Comparison of ENCODE assay signal across 8 mouse cellular contexts in the genomic region with DNA sequence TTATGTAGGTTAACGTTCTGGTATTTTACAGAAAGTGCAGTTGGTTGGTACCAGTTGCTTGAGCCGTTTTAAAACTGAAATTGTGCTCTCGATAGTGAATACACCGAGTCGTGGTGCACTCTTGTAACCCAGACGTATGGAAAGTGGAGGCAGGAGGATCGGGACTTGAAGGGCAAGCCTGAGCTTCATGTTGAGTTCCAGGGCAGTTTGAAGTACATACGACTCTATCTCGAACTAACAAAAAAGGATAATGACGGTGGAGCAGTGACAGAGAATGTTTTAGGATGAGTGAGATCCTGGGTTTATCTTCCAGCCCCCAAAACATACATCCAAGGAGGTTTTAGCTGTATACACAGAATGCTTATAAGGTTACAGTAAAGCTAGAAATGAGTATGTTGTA. TPM values are rescaled to one million over a fixed set of nuclear protein-coding genes. Genes with fewer than 3 reads are reported as not detected.
A peak's percentile ranks its signal among the peaks of the same experiment; 100 is the strongest.
DNase-seq lines count a peak whose midpoint lies in the region; ATAC-seq lines count a peak whose summit lies in the region.

No protein-coding gene starts in this region.

- H3K4me3 ChIP-seq in kidney, embryonic 14.5 days (ENCODE audit: low read length): peak overlapping the region; percentile 84
- peak overlapping the region; percentile 100 for H3K4me3 ChIP-seq in brown adipose tissue, adult 24 weeks (ENCODE audit: insufficient read depth, low read depth, low read length)
- peak overlapping the region; percentile 88 for H3K4me3 ChIP-seq in hindbrain, embryonic 12.5 days
- peak overlapping the region; percentile 86 for H3K4me3 ChIP-seq in midbrain, embryonic 13.5 days (replicated peaks)

- no peaks in the 10 kb centered on the region for H3K9me3 ChIP-seq in kidney, embryonic 14.5 days (ENCODE audit: control insufficient read depth, low read length)
- H3K9me3 ChIP-seq in hindbrain, embryonic 12.5 days (replicated peaks): no peaks in the 10 kb centered on the region
- H3K9me3 ChIP-seq in midbrain, embryonic 13.5 days: no peaks in the 10 kb centered on the region

- ATAC-seq in kidney, embryonic 14.5 days (ENCODE audit: low FRiP score, low TSS enrichment): no peak
- no peak for ATAC-seq in hindbrain, embryonic 12.5 days (ENCODE audit: low FRiP score)
- no peak for ATAC-seq in midbrain, embryonic 13.5 days
- ATAC-seq in activated CD4-positive, CD25-positive, alpha-beta regulatory T cell, adult 4 months: no peak

- H3K36me3 ChIP-seq in kidney, embryonic 14.5 days (ENCODE audit: control insufficient read depth, insufficient read depth, low read length): no peaks in the 10 kb centered on the region
- no peaks in the 10 kb centered on the region for H3K36me3 ChIP-seq in hindbrain, embryonic 12.5 days
- no peaks in the 10 kb centered on the region for H3K36me3 ChIP-seq in midbrain, embryonic 13.5 days

- H3K27ac ChIP-seq in kidney, embryonic 14.5 days (ENCODE audit: low read depth, low read length): no peak overlapping the region
- peak overlapping the region; percentile 66; the same call in 1 of the 2 replicates for H3K27ac ChIP-seq in brown adipose tissue, adult 24 weeks (replicated peaks; ENCODE audit: low read depth, low read length)
- H3K27ac ChIP-seq in hindbrain, embryonic 12.5 days: no peak overlapping the region
- H3K27ac ChIP-seq in midbrain, embryonic 13.5 days: no peak overlapping the region

- peak overlapping the region; percentile 45 for H3K4me2 ChIP-seq in kidney, embryonic 14.5 days (replicated peaks; ENCODE audit: low read depth, low read length)
- peak overlapping the region; percentile 71 for H3K4me2 ChIP-seq in hindbrain, embryonic 12.5 days (replicated peaks)
- peak overlapping the region; percentile 70 for H3K4me2 ChIP-seq in midbrain, embryonic 13.5 days (replicated peaks)

- H3K4me1 ChIP-seq in kidney, embryonic 14.5 days (ENCODE audit: control insufficient read depth, insufficient read depth, low read length): peaks cover 9% of the 10 kb centered on the region; the same call in 1 of the 2 replicates
- peaks cover 6% of the 10 kb centered on the region for H3K4me1 ChIP-seq in brown adipose tissue, adult 24 weeks (ENCODE audit: control insufficient read depth, insufficient read depth, insufficient read length, low read length)
- peaks cover 11% of the 10 kb centered on the region for H3K4me1 ChIP-seq in hindbrain, embryonic 12.5 days
- H3K4me1 ChIP-seq in midbrain, embryonic 13.5 days (replicated peaks): peaks cover 18% of the 10 kb centered on the region

- DNase-seq in kidney, postnatal 4 days: no peak
- DNase-seq in gastrocnemius, adult 8-10 months (ENCODE audit: low spot score in 2 of 2): no peak
- DNase-seq in kidney, adult 18-20 months: no peak

- WGBS in kidney, embryonic 14.5 days: 12% methylated on average over 10 of the region's 10 CpGs
- WGBS in hindbrain, embryonic 12.5 days: 22% methylated on average over 10 of the region's 10 CpGs
- WGBS in midbrain, embryonic 13.5 days: 15% methylated on average over 10 of the region's 10 CpGs

- H3K27me3 ChIP-seq in kidney, embryonic 14.5 days (ENCODE audit: control insufficient read depth, insufficient read depth, low read length): no peaks in the 10 kb centered on the region
- H3K27me3 ChIP-seq in hindbrain, embryonic 12.5 days: no peaks in the 10 kb centered on the region
- no peaks in the 10 kb centered on the region for H3K27me3 ChIP-seq in midbrain, embryonic 13.5 days

- peak overlapping the region; percentile 83 for H3K9ac ChIP-seq in kidney, embryonic 14.5 days (ENCODE audit: low read depth, low read length)
- H3K9ac ChIP-seq in hindbrain, embryonic 12.5 days: peak overlapping the region; percentile 88
- H3K9ac ChIP-seq in midbrain, embryonic 13.5 days (replicated peaks): peak overlapping the region; percentile 91

RNA-seq across cellular contexts. Expression of a gene that starts 0.9 kb away (rescaled TPM):
- polyA plus RNA-seq in kidney, embryonic 14.5 days (2014; fragmentation: Nextera tagmentation; extraction: Ambion mirVana): 31.5 and 49.9 TPM in 2 replicates
- 20.0 and 20.1 TPM in 2 replicates for polyA plus RNA-seq in brown adipose tissue, adult 24 weeks (2012; ENCODE audit: insufficient read depth, insufficient read length, missing spikeins)
- 47.8 and 51.7 TPM in 2 replicates for polyA plus RNA-seq in hindbrain, embryonic 12.5 days (2016; fragmentation: Nextera tagmentation; extraction: Ambion mirVana)
- polyA plus RNA-seq in midbrain, embryonic 13.5 days (2015; fragmentation: Nextera tagmentation; extraction: Ambion mirVana): 44.9 and 46.3 TPM in 2 replicates
- 10 to 100 TPM; 22.4 to 23.5 TPM for polyA plus RNA-seq in activated CD4-positive, CD25-positive, alpha-beta regulatory T cell, adult 4 months (2017; shearing (Covaris generic))
- total RNA-seq in gastrocnemius, adult 8-10 months (2022): 10 to 100 TPM; 27.6 to 29.2 (median 28.2) TPM
